Mouse (Mus musculus): Measurements from ENCODE around the gene Pgm2. TPM values are rescaled to one million over a fixed set of nuclear protein-coding genes. Genes with fewer than 3 reads are reported as not detected.

Gene Pgm2
- total RNA-seq, 4 experiments from 2014 or later = 0.97 to 2.4 (median 1.4) TPM

GRCm38 (mm10) chr5:64144315-64144714 lies 51.6 kb downstream of the Pgm2 start:
- peak in 1 of 2 experiments; percentile 37 for DNase-seq (ENCODE audit: low spot score in 2 of 2)

- no peak for DNase-seq (ENCODE audit: low spot score in 2 of 2)
Measured at GRCm38 (mm10) chr5:64146384-64147005, 53.7 kb downstream of the Pgm2 start.

- DNase-seq (ENCODE audit: low spot score in 2 of 2) = no peak
Measured at GRCm38 (mm10) chr5:64149184-64150127, 56.7 kb downstream of the Pgm2 start.

GRCm38 (mm10) chr5:64153319-64153718 lies 60.6 kb downstream of the Pgm2 start:
- no peak for DNase-seq (ENCODE audit: low spot score in 2 of 2)

GRCm38 (mm10) chr5:64155861-64156550 lies 63.3 kb downstream of the Pgm2 start, which contains the start of gene Tbc1d1:
Tbc1d1 (plus strand) TSS chr5:64156305.
- no peak for DNase-seq (ENCODE audit: low spot score in 2 of 2)

- DNase-seq (ENCODE audit: low spot score in 2 of 2) = peak in 1 of 2 experiments; percentile 42
Measured at GRCm38 (mm10) chr5:64156579-64156978, 63.8 kb downstream of the Pgm2 start.

- no peak for DNase-seq (ENCODE audit: low spot score in 2 of 2)
Measured at GRCm38 (mm10) chr5:64157926-64158325, 65.2 kb downstream of the Pgm2 start.

- no peak for DNase-seq (ENCODE audit: low spot score in 2 of 2)
Measured at GRCm38 (mm10) chr5:64158501-64158900, 65.8 kb downstream of the Pgm2 start.

GRCm38 (mm10) chr5:64159065-64159780 lies 66.5 kb downstream of the Pgm2 start:
- DNase-seq (ENCODE audit: low spot score in 2 of 2) = peak in 1 of 2 experiments; percentile 17

- DNase-seq (ENCODE audit: low spot score in 2 of 2) = peak; percentile 61 to 79
Measured at GRCm38 (mm10) chr5:64159781-64160704, 67.3 kb downstream of the Pgm2 start.

- DNase-seq (ENCODE audit: low spot score in 2 of 2) = peak in 1 of 2 experiments; percentile 51
Measured at GRCm38 (mm10) chr5:64160705-64161391, 68.1 kb downstream of the Pgm2 start.

- no peak for DNase-seq (ENCODE audit: low spot score in 2 of 2)
Measured at GRCm38 (mm10) chr5:64161917-64162316, 69.2 kb downstream of the Pgm2 start.

- no peak for DNase-seq (ENCODE audit: low spot score in 2 of 2)
Measured at GRCm38 (mm10) chr5:64162582-64162981, 69.8 kb downstream of the Pgm2 start.

- DNase-seq (ENCODE audit: low spot score in 2 of 2) = no peak
Measured at GRCm38 (mm10) chr5:64164414-64164813, 71.7 kb downstream of the Pgm2 start.

- DNase-seq (ENCODE audit: low spot score in 2 of 2) = no peak
Measured at GRCm38 (mm10) chr5:64165826-64166225, 73.1 kb downstream of the Pgm2 start.

GRCm38 (mm10) chr5:64168990-64169540 lies 76.3 kb downstream of the Pgm2 start:
- DNase-seq (ENCODE audit: low spot score in 2 of 2) = no peak

GRCm38 (mm10) chr5:64172884-64173283 lies 80.1 kb downstream of the Pgm2 start:
- DNase-seq (ENCODE audit: low spot score in 2 of 2) = no peak

GRCm38 (mm10) chr5:64173302-64173701 lies 80.6 kb downstream of the Pgm2 start:
- no peak for DNase-seq (ENCODE audit: low spot score in 2 of 2)

- DNase-seq (ENCODE audit: low spot score in 2 of 2) = no peak
Measured at GRCm38 (mm10) chr5:64174429-64174935, 81.7 kb downstream of the Pgm2 start.
